Mouse (Mus musculus) heart, adult 2 months (tissue): ENCODE data around the gene Wdr38. TPM values are rescaled to one million over a fixed set of nuclear protein-coding genes. Genes with fewer than 3 reads are reported as not detected.

ENCODE experiments used
- DNase-seq, 2 experiments: peaks; one replicate each; pipeline ENCODE4 v3.0.0; 2021
- H3K27ac ChIP-seq: fragments of 200-600 bp; 2 replicates; pipeline ENCODE4 v1.8.1; 2022
- H3K27me3 ChIP-seq: fragments of 200-500 bp; 2 replicates; pipeline ENCODE4 v1.6.1; 2012; ENCODE audit warnings: mild to moderate bottlenecking, low read length, inconsistent platforms, mixed read lengths; ENCODE audit not compliant: control insufficient read depth, insufficient read depth
- H3K36me3 ChIP-seq: fragments of 200-500 bp; 2 replicates; pipeline ENCODE4 v1.6.1; 2012; ENCODE audit warnings: low read length, inconsistent platforms; ENCODE audit not compliant: control insufficient read depth, insufficient read depth
- H3K4me1 ChIP-seq: fragments of 200-500 bp; 2 replicates; pipeline ENCODE4 v1.6.1; 2011; ENCODE audit warnings: low read length; ENCODE audit not compliant: control insufficient read depth, insufficient read depth
- H3K4me3 ChIP-seq: fragments of 200-600 bp; 2 replicates; pipeline ENCODE4 v1.8.1; 2022
- H3K79me2 ChIP-seq: fragments of 200-500 bp; replicated peaks from 2 replicates; pipeline ENCODE4 v1.6.1; 2012; ENCODE audit warnings: mild to moderate bottlenecking, inconsistent platforms, low read length, moderate library complexity, mixed read lengths; ENCODE audit not compliant: control insufficient read depth, insufficient read depth
- H3K9ac ChIP-seq: fragments of 200-500 bp; 2 replicates; pipeline ENCODE4 v1.6.1; 2012; ENCODE audit warnings: low read depth, mild to moderate bottlenecking, control low read depth, inconsistent platforms, low read length, mixed read lengths
- CTCF ChIP-seq: fragments of 200-600 bp; IDR thresholded peaks from 2 replicates; pipeline ENCODE4 v1.8.1; 2022; ENCODE audit warnings: antibody characterized with exemption, mild to moderate bottlenecking, moderate library complexity
- EP300 ChIP-seq: fragments of 200-500 bp; IDR thresholded peaks from 2 replicates; pipeline ENCODE4 v1.6.1; 2011; ENCODE audit warnings: low read depth, low read length, control low read depth; ENCODE audit not compliant: insufficient read depth
- POLR2A ChIP-seq: fragments of 200-500 bp; IDR thresholded peaks from 2 replicates; pipeline ENCODE4 v1.6.1; 2011; ENCODE audit warnings: mild to moderate bottlenecking, low read depth, low read length, control low read depth; ENCODE audit not compliant: insufficient read depth
- WGBS: fragments of 180-500 bp; shearing (Covaris S2); methylation state at CpG from one replicate; pipeline ENCODE4 v1.1.7; 2018; 5-methylcytosine and 5-hydroxymethylcytosine counted together
- intact Hi-C: fragments of 180-260 bp; cut with DNase I; formaldehyde crosslinking; loops from one replicate; pipeline ENCODE4 v1.15.1; 2025
- long read RNA-seq: library from polyadenylated mRNA; stranded (forward); transcript quantifications from one replicate; pipeline ENCODE4 v2.0.0, GENCODE M21; 2021
- polyA plus RNA-seq: library from polyadenylated mRNA; depleted of rRNA; stranded (reverse); fragments of >200 nt; gene quantifications from 2 replicates; pipeline ENCODE4 v1.2.3, GENCODE M21; 2012; rRNA removed
- total RNA-seq, 2 experiments: library from RNA; stranded (reverse); gene quantifications; 2 replicates each; pipeline ENCODE4 v1.2.3; 2021

Wdr38 gene
- under 1 TPM in 1 of 2 experiments, not detected in 1; 0.20 TPM for total RNA-seq
- polyA plus RNA-seq: 0.47 and 0.59 TPM in 2 replicates
- long read RNA-seq: 0 reads

GRCm38 (mm10) chr2:38997386-38998374, at the start of gene Wdr38:
Gene Wdr38, plus strand, starts transcription at chr2:38997476.
- DNase-seq: peak; percentile 91
- Histone ChIP-seq H3K79me2 (no peaks in the 10 kb centered on the region), H3K27ac (peak within 1 kb of the TSS; percentile 71), H3K27me3 (no peaks in the 10 kb centered on the region), H3K36me3 (no peaks in the 10 kb centered on the region), H3K4me1 (peaks cover 2% of the 10 kb centered on the region; the same call in 1 of the 2 replicates), H3K4me3 (peak within 1 kb of the TSS; percentile 57), H3K9ac (peak within 1 kb of the TSS; percentile 58)
- WGBS: 9% methylated on average over 33 of the region's 33 CpGs
- TF ChIP-seq CTCF (peak; percentile 99), POLR2A (no peak), EP300 (peak; percentile 75; the same call in 1 of the 2 replicates)
- intact Hi-C loops: loop anchor here (1.0 to 5.0 kb wide), 2 partner anchors 70 to 200 kb away; partner anchors contain the start of gene Nr6a1

- WGBS: 47% methylated on average over 7 of the region's 7 CpGs
- Histone ChIP-seq H3K27me3 (no peaks in the 10 kb centered on the region), H3K27ac (no peak overlapping the region; the same call in 1 of the 2 replicates), H3K9ac (no peak overlapping the region), H3K79me2 (no peaks in the 10 kb centered on the region), H3K4me3 (no peak overlapping the region), H3K36me3 (no peaks in the 10 kb centered on the region), H3K4me1 (peaks cover 14% of the 10 kb centered on the region)
- TF ChIP-seq EP300: no peak
- no peak for TF ChIP-seq POLR2A
- TF ChIP-seq CTCF: no peak
- intact Hi-C loops: no loop called here
- DNase-seq: peak in 1 of 2 experiments; percentile 34
Measured at GRCm38 (mm10) chr2:38947566-38947965, 49.7 kb upstream of the Wdr38 start.

- Histone ChIP-seq H3K4me1 (peaks cover 13% of the 10 kb centered on the region), H3K27me3 (no peaks in the 10 kb centered on the region), H3K4me3 (no peak overlapping the region), H3K27ac (peak overlapping the region; percentile 53), H3K36me3 (no peaks in the 10 kb centered on the region), H3K9ac (no peak overlapping the region), H3K79me2 (no peaks in the 10 kb centered on the region)
- WGBS: 4% methylated on average over 7 of the region's 7 CpGs
- TF ChIP-seq CTCF (no peak), EP300 (peak; percentile 70; the same call in 1 of the 2 replicates)
- DNase-seq: peak; percentile 82 to 90
- intact Hi-C loops: no loop called here
Measured at GRCm38 (mm10) chr2:38950281-38950719, 47.0 kb upstream of the Wdr38 start.

GRCm38 (mm10) chr2:38953152-38953883, 44.0 kb upstream of the Wdr38 start:
- 48% methylated on average over 5 of the region's 5 CpGs for WGBS
- H3K79me2 ChIP-seq: no peaks in the 10 kb centered on the region
- no peaks in the 10 kb centered on the region for H3K27me3 ChIP-seq
- no peaks in the 10 kb centered on the region for H3K36me3 ChIP-seq
- H3K4me1 ChIP-seq: peaks cover 11% of the 10 kb centered on the region
- H3K27ac ChIP-seq: peak overlapping the region; percentile 27
- intact Hi-C loops: no loop called here
- DNase-seq: peak; percentile 72 to 83
- no peak overlapping the region for H3K9ac ChIP-seq
- TF ChIP-seq EP300 (0 out of 2 replicates have a peak, but pooled peaks have one; percentile 71), CTCF (no peak)
- no peak overlapping the region for H3K4me3 ChIP-seq

GRCm38 (mm10) chr2:38956062-38956461, 41.2 kb upstream of the Wdr38 start:
- DNase-seq: no peak
- WGBS: 67% methylated on average over 2 of the region's 2 CpGs
- Histone ChIP-seq H3K36me3 (no peaks in the 10 kb centered on the region), H3K27me3 (0 out of 2 replicates have a peak, but pooled peaks cover 2% of the 10 kb centered on the region), H3K27ac (no peak overlapping the region), H3K9ac (no peak overlapping the region), H3K4me1 (peaks cover 2% of the 10 kb centered on the region), H3K79me2 (no peaks in the 10 kb centered on the region), H3K4me3 (no peak overlapping the region)
- TF ChIP-seq CTCF (no peak), POLR2A (no peak), EP300 (no peak)
- intact Hi-C loops: no loop called here
